Mouse (Mus musculus): ENCODE data around the gene Fzr1.

DNA sequence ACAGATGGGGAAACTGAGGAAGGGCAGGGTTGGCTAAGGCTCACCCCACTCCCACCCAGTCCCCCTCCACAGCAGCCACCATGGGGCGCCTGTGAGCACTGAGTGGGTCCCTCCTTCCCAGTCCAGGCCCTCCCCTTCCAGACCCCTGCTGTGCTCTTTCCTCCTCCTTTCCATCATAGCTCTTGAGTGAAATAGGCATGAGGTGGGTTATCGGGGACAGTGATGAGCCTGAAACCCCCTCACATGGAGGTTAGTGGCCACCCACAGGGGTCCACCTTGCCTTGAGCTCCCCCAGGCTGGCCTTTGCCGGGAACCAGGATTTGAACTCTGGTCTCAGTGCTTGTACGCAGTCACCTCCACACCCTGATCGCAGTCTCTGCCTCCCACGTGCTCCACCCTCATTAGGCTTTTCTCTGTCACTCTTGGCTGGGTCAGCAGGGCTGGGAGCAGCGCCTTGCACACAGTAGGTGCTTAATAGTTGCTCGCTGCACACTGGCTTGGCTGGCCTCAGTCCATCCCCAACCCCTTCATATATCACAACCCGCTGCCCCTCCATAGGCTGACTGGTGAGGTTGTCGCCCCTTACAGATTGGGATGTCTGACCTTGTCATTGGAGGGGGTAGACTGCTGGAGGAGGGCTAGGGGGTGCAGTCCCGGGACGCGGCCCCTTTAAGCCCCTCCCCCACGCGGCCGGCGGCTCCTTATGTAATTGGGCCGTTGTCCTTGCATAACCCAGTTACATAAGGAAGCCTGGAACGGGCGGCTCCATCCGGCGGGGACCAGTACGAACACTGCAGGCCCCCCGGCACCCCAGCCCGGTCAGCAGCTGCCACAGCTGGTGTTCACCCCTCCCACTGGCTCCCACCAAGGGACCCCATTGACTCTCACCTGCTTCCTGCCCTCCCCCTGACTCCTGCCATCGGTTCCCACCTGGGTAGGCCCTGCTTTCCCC is 35.3 kb upstream of the Fzr1 start:
- TF ChIP-seq POLR2A (IDR thresholded peaks at IDR 0.05; ENCODE audit: borderline replicate concordance, low read depth, low read length) (no peak), CTCF (IDR thresholded peaks at IDR 0.05; ENCODE audit: low read depth, low read length) (no peak)

All from bone marrow macrophage, adult 2 months (primary cell).